Mouse (Mus musculus): Measurements from ENCODE around the gene Ttc13.

DNA sequence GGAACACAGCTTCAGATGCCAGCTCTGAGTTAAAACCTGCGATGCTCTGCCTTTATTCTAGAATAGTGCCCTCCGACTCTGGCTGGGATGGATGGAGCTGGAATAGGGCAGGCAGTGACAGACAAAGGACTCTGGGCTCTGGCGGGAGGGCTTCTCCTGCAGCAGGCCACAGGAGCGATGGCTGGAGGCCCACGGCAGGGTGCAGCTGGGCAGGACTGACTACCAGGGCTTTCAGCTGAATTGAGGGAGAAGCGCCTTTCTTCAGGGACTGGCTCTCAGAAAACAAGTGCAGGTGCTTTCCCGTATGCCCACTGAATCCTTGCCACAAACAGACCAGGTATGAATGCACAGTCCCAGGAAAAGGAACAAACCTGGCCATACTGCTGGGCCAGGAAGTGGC lies 44.7 kb downstream of the Ttc13 start:
- TF ChIP-seq CTCF (IDR thresholded peaks at IDR 0.05; ENCODE audit: control insufficient read depth, insufficient read depth, insufficient replicate concordance, low read depth, low read length), result no peak
- TF ChIP-seq POLR2A (IDR thresholded peaks at IDR 0.05; ENCODE audit: control insufficient read depth, low read depth, low read length), result no peak
